Mouse (Mus musculus): ENCODE results near the gene Rfx2.

GRCm38 (mm10) chr17:56814316-56815056, 16.3 kb downstream of the Rfx2 start:
- TF ChIP-seq CTCF (IDR thresholded peaks at IDR 0.05; ENCODE audit: extremely low read depth, insufficient read length, insufficient replicate concordance, low read depth, low read length) (no peak), POLR2A (IDR thresholded peaks at IDR 0.05; ENCODE audit: low read depth, low read length) (no peak)
